Comparison of ENCODE assay signal across 1 mouse cellular context in the genomic region with DNA sequence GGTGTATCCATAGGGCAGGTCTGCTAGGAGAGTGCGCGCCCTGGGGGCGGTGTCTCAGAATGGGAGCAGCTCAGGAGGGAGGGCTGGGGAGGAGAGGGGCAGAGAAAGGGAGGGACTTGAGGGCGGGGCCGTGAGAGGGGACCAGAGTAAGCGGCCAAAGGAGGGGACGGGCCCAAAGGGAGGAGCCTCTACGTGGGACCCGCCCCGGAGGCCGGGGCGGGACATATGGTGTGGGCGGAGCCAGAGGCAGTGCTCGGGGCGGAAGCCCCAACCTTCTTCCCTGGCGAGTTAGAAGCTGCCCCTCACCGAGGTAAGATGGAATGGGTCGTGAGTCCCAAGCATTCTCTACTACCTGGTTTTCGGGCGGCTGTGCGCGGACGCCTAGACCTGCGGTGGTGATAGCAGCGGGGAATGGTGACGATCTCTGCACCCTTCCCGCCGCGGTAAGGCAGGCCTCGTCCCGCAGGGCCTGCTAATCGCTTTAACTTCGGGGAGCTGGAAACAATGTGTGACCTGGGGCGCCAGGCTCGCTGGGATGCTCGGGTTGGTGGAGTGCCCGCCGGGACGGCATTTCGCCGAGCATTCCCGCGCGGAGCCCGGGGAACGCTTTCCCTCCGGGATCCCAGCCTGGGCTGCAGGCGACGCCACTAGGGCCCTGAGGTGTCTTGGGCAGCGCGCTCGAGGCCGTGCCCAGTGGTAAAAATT.
TF ChIP-seq lines count a peak whose summit lies in the region.

Gene Esd (plus strand): TSS at position 219 of the 705 bp plus-strand sequence.

TF ChIP-seq in CH12.LX, 34 proteins besides CTCF, POLR2A, EP300 and RAD21 (continued from another document):
- no peak for TF ChIP-seq BHLHE40 (IDR thresholded peaks at IDR 0.05; ENCODE audit: low read depth, low read length)
- TF ChIP-seq NELFE (IDR thresholded peaks at IDR 0.05; ENCODE audit: low read depth, low read length) = peak; percentile 88
- no peak for TF ChIP-seq RCOR1 (conservative IDR thresholded peaks at IDR 0.05; ENCODE audit: low read depth, low read length)
- TF ChIP-seq CHD2 (IDR thresholded peaks at IDR 0.05; ENCODE audit: low read length) = no peak
- TF ChIP-seq ETS1 (conservative IDR thresholded peaks at IDR 0.05; ENCODE audit: low read depth, low read length) = no peak
- TF ChIP-seq ZKSCAN1 (IDR thresholded peaks at IDR 0.05; ENCODE audit: borderline replicate concordance, low read depth, low read length) = no peak
- TF ChIP-seq PAX5 (IDR thresholded peaks at IDR 0.05; ENCODE audit: low read length) = no peak
- TF ChIP-seq MYC (IDR thresholded peaks at IDR 0.05; ENCODE audit: low read depth, low read length) = no peak
- peak; percentile 84; the same call in 1 of the 2 replicates for TF ChIP-seq CHD1 (IDR thresholded peaks at IDR 0.05; ENCODE audit: low read depth, low read length)
- no peak for TF ChIP-seq NRF1 (IDR thresholded peaks at IDR 0.05; ENCODE audit: low read depth, low read length)
- no peak for TF ChIP-seq MAX (IDR thresholded peaks at IDR 0.05; ENCODE audit: low read length)
- TF ChIP-seq USF1 (IDR thresholded peaks at IDR 0.05; ENCODE audit: low read depth, low read length) = no peak
- TF ChIP-seq TCF12 (IDR thresholded peaks at IDR 0.05; ENCODE audit: low read depth, low read length) = peak; percentile 79
- TF ChIP-seq ELF1 (IDR thresholded peaks at IDR 0.05; ENCODE audit: low read depth, low read length) = peak; percentile 71
- TF ChIP-seq SIN3A (IDR thresholded peaks at IDR 0.05; ENCODE audit: low read length) = peak; percentile 80
- peak; percentile 25; the same call in 1 of the 2 replicates for TF ChIP-seq HCFC1 (IDR thresholded peaks at IDR 0.05; ENCODE audit: low read depth, low read length)
- no peak for TF ChIP-seq ZNF384 (IDR thresholded peaks at IDR 0.05; ENCODE audit: low read depth, low read length)
- no peak for TF ChIP-seq USF2 (conservative IDR thresholded peaks at IDR 0.05; ENCODE audit: low read depth, low read length)
- peak; percentile 39; the same call in 1 of the 2 replicates for TF ChIP-seq MAZ (IDR thresholded peaks at IDR 0.05; ENCODE audit: low read depth, low read length)
- no peak for TF ChIP-seq GABPA (IDR thresholded peaks at IDR 0.05; ENCODE audit: insufficient replicate concordance, low read depth, low read length)
